Mouse (Mus musculus) layer of hippocampus, adult 2 months (tissue): Measurements from ENCODE around the gene Padi1. TPM values are rescaled to one million over a fixed set of nuclear protein-coding genes. Genes with fewer than 3 reads are reported as not detected.

Source experiments
- DNase-seq, 2 experiments: peaks; one replicate each; pipeline ENCODE4 v3.0.0; 2022; ENCODE audit warnings: low spot score in 2 of 2
- H3K27ac ChIP-seq: fragments of 200-600 bp; 2 replicates; pipeline ENCODE4 v1.8.1; 2022
- H3K4me3 ChIP-seq: fragments of 200-600 bp; 2 replicates; pipeline ENCODE4 v1.8.1; 2022; ENCODE audit warnings: mild to moderate bottlenecking
- CTCF ChIP-seq: fragments of 200-600 bp; conservative IDR thresholded peaks from 2 replicates; pipeline ENCODE4 v1.8.1; 2022; ENCODE audit warnings: antibody characterized with exemption, mild to moderate bottlenecking, moderate library complexity
- total RNA-seq, 2 experiments: library from RNA; stranded (reverse); gene quantifications; 2 replicates each; pipeline ENCODE4 v1.2.3; 2021

Gene Padi1
- total RNA-seq, 2 experiments from 2014 or later, result not detected

DNA sequence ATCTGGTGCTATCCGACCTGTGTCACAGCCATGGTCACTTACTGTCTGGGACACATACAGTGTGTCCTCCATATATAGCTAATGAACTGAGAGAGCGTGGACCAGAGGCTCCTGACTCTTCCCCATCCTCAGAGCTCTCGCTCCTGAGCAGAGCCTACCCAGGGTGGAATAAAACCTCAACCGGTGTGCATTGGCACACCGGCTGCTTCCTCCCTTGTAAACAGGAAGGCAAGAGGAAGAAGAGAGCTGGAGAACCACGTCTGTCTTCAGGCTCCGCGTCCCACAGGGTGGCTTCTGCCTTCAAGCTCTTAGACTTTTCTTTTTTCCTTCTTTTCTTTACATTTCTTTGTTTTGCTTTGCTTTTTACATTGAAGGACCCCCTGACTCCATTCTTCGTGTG lies 62.8 kb downstream of the Padi1 start:
- no peak overlapping the region for H3K4me3 ChIP-seq
- no peak for TF ChIP-seq CTCF
- no peak for DNase-seq
- H3K27ac ChIP-seq, result no peak overlapping the region

DNA sequence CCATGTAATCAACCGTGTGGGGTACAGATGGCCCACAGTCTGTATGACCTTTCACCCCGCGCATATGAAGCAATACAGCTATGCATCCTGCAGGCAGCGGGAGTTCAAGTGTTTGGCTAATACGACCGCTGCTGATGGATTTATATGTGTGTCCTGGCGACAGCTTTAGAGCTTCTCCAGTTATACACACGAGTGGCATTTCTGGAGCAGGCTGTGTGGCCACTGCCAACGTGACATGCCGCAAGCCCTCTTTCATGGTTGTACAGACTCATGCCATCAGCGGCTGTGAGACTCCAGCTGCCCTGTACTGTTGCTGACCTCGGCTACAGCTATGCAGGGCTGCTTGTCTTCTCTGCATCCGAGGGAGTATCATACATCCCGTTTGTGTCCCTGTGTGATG lies 65.1 kb downstream of the Padi1 start:
- TF ChIP-seq CTCF, result no peak
- Histone ChIP-seq H3K4me3 (no peak overlapping the region), H3K27ac (no peak overlapping the region)
- no peak for DNase-seq

- no peak for DNase-seq
- H3K4me3 ChIP-seq, result no peak overlapping the region
- H3K27ac ChIP-seq, result no peak overlapping the region
- no peak for TF ChIP-seq CTCF
Observed at GRCm38 (mm10) chr4:140779803-140780397, 65.7 kb downstream of the Padi1 start.

- no peak for DNase-seq
- TF ChIP-seq CTCF, result no peak
- Histone ChIP-seq H3K4me3 (no peak overlapping the region), H3K27ac (no peak overlapping the region)
Observed at GRCm38 (mm10) chr4:140776623-140777022, 69.0 kb downstream of the Padi1 start.

GRCm38 (mm10) chr4:140775876-140776275 lies 69.7 kb downstream of the Padi1 start:
- Histone ChIP-seq H3K27ac (no peak overlapping the region), H3K4me3 (no peak overlapping the region)
- TF ChIP-seq CTCF, result no peak
- DNase-seq, result no peak

- no peak overlapping the region for H3K4me3 ChIP-seq
- DNase-seq, result no peak
- TF ChIP-seq CTCF, result no peak
Observed at GRCm38 (mm10) chr4:140774893-140775292, 70.7 kb downstream of the Padi1 start.

DNA sequence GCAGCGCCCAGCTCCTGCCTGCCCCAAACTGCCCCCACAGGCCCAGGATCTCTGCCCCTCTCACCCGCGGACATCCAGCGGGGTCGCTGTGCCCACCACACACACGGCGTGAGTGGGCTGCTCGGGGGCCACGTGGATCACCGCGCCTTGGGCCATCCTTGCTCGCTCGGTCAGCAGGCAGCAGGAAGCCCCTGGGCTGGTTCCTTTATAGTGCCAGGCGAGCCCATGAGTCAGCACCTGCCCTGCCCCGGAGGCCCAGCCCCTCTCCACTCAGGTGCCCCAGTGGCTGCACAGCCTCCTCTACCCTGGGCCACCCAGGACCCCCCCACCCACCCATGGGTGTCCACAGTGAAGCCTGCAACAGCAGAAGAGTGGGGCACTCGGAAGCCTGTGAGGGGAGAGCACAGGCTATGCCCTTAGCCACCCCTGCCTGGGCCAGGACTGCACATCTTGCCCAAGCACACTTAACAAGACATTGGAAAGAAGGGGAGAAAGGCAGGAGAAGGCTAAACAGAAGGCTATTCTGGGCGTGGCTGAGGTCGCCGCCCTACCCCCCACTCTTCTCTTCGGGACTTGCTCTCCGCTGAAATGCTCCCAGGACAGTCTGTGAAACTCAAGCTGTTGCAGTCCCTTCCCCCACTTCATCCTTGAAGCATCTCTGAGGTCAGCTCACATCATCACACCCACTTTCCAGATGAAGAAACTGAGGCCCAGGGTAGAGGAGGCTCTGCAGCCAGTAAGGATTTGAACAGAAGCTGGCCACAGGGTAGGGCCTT lies 71.4 kb downstream of the Padi1 start, which contains the start of gene Padi4:
TSS of gene Padi4 (minus strand) at position 212 of the 776 bp plus-strand sequence.
- DNase-seq, result no peak
- H3K27ac ChIP-seq, result no peak within 1 kb of the TSS
- H3K4me3 ChIP-seq, result no peak within 1 kb of the TSS
- no peak for TF ChIP-seq CTCF

More at GRCm38 (mm10) chr4:140774893-140775292, 70.7 kb downstream of the Padi1 start:
- H3K27ac ChIP-seq, result no peak overlapping the region

DNA sequence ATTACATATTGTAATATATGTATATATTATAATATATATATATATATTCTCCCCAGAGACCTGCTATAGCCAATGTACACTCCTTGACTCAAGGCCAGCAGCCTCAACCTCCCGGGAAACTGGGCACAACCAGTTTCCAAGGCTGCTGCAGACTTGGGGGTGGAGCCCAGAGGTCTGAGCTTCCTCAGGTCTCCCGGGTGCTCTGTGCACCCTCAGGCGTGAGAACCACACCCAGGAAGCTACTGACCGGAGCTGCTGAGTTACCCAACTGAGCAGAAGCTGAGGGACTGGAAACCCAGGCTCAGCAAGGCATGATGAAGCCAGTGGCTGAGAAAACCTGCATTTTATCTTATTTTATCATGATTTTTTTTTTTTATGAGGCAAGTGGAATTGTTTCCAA lies 74.5 kb downstream of the Padi1 start:
- TF ChIP-seq CTCF, result no peak
- DNase-seq, result no peak
- no peak overlapping the region for H3K27ac ChIP-seq
- H3K4me3 ChIP-seq, result no peak overlapping the region

- no peak for TF ChIP-seq CTCF
- DNase-seq, result no peak
- H3K4me3 ChIP-seq, result peak overlapping the region; percentile 31; the same call in 1 of the 2 replicates
Observed at GRCm38 (mm10) chr4:140770433-140770832, 75.1 kb downstream of the Padi1 start.

DNA sequence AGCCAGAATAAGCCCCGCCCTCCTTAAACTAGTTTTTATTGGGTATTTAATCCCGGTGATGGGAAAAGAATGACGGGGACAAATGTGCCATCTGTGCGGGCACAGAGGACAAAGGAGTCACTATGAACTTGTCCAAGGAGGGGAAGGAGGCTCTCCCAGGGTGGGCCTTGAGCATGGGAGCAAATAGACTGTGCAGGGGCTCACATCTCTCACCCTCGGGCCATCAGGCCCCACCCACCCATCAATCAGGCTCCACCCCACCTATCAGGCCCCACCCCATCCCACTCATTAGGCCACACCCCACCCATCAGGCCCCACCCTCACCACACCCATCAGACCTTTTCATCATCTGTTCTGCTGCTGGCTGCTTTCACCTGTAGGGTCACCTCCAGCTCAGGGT lies 76.6 kb downstream of the Padi1 start:
- Histone ChIP-seq H3K4me3 (no peak overlapping the region), H3K27ac (no peak overlapping the region)
- TF ChIP-seq CTCF, result no peak
- no peak for DNase-seq

More at GRCm38 (mm10) chr4:140770433-140770832, 75.1 kb downstream of the Padi1 start:
- no peak overlapping the region for H3K27ac ChIP-seq

GRCm38 (mm10) chr4:140765936-140766335 lies 79.6 kb downstream of the Padi1 start:
- no peak for TF ChIP-seq CTCF
- no peak for DNase-seq
- Histone ChIP-seq H3K4me3 (no peak overlapping the region), H3K27ac (no peak overlapping the region)

- peak; percentile 78 for TF ChIP-seq CTCF
- DNase-seq, result peak in 1 of 2 experiments; percentile 25
- Histone ChIP-seq H3K27ac (no peak overlapping the region), H3K4me3 (no peak overlapping the region)
Observed at GRCm38 (mm10) chr4:140763158-140763557, 82.4 kb downstream of the Padi1 start.

Other genes starting within 250 kb of the Padi1 start
- 10 to 100 TPM; 43.9 to 52.8 TPM for gene Arhgef10l, start 179.8 kb downstream of the Padi1 start, total RNA-seq
- gene Rcc2, start 145.2 kb downstream of the Padi1 start, total RNA-seq, result 10 to 100 TPM; 93.0 to 93.5 TPM
- gene Padi6, start 103.1 kb downstream of the Padi1 start, total RNA-seq, result not detected
- gene Padi4, start 71.5 kb downstream of the Padi1 start, total RNA-seq, result not detected
- not detected for gene Padi3, start 35.1 kb downstream of the Padi1 start, total RNA-seq
- 10 to 100 TPM; 20.2 to 26.5 TPM for gene Padi2, start 60.6 kb upstream of the Padi1 start, total RNA-seq
- 100 to 1,000 TPM; 170 to 183 TPM for gene Sdhb, start 115.4 kb upstream of the Padi1 start, total RNA-seq
- gene Atp13a2, start 141.1 kb upstream of the Padi1 start, total RNA-seq, result 100 to 1,000 TPM; 155 to 162 TPM
- 1 to 10 TPM; 4.5 to 6.9 TPM for gene Mfap2, start 164.6 kb upstream of the Padi1 start, total RNA-seq
- gene Crocc, start 214.8 kb upstream of the Padi1 start, total RNA-seq, result 10 to 100 TPM; 83.1 to 89.8 TPM
- 10 to 100 TPM; 41.6 to 42.2 TPM for gene Necap2, start 232.6 kb upstream of the Padi1 start, total RNA-seq
- gene Spata21, start 242.6 kb upstream of the Padi1 start, total RNA-seq, result not detected